Mouse (Mus musculus): Measurements from ENCODE around the gene Srms. TPM values are rescaled to one million over a fixed set of nuclear protein-coding genes. Genes with fewer than 3 reads are reported as not detected.

Srms gene
- polyA plus RNA-seq, 1 experiment from 2014 or later = 0.29 TPM

- Histone ChIP-seq H3K4me2 (no peak overlapping the region), H3K27me3 (no peaks in the 10 kb centered on the region), H3K36me3 (0 out of 2 replicates have a peak, but pooled peaks cover 6% of the 10 kb centered on the region), H3K9ac (no peak overlapping the region), H3K27ac (no peak overlapping the region), H3K4me3 (no peak overlapping the region), H3K9me3 (no peaks in the 10 kb centered on the region), H3K4me1 (peaks cover 9% of the 10 kb centered on the region)
- ATAC-seq (ENCODE audit: borderline replicate concordance, extremely low read depth, low FRiP score, low TSS enrichment) = no peak
- WGBS = 71% methylated on average over 10 of the region's 10 CpGs
These were observed 25.2 kb upstream of the Srms start for GRCm38 (mm10) chr2:181238091-181238610.

GRCm38 (mm10) chr2:181237251-181238014 is 24.4 kb upstream of the Srms start:
- Histone ChIP-seq H3K4me1 (peaks cover 8% of the 10 kb centered on the region), H3K4me2 (no peak overlapping the region)
- WGBS = 85% methylated on average over 17 of the region's 17 CpGs

GRCm38 (mm10) chr2:181235681-181236566 is 22.9 kb upstream of the Srms start:
- no peak overlapping the region for H3K4me3 ChIP-seq
- H3K27ac ChIP-seq = no peak overlapping the region
- H3K4me2 ChIP-seq = no peak overlapping the region
- no peak for ATAC-seq (ENCODE audit: borderline replicate concordance, extremely low read depth, low FRiP score, low TSS enrichment)
- no peaks in the 10 kb centered on the region for H3K4me1 ChIP-seq
- no peak overlapping the region for H3K9ac ChIP-seq
- 71% methylated on average over 23 of the region's 23 CpGs for WGBS
- H3K9me3 ChIP-seq = no peaks in the 10 kb centered on the region
- H3K36me3 ChIP-seq = 0 out of 2 replicates have a peak, but pooled peaks cover 7% of the 10 kb centered on the region
- no peaks in the 10 kb centered on the region for H3K27me3 ChIP-seq

More at GRCm38 (mm10) chr2:181237251-181238014, 24.4 kb upstream of the Srms start:
- H3K27ac ChIP-seq = no peak overlapping the region
- no peaks in the 10 kb centered on the region for H3K27me3 ChIP-seq
- no peaks in the 10 kb centered on the region for H3K9me3 ChIP-seq
- H3K36me3 ChIP-seq = 0 out of 2 replicates have a peak, but pooled peaks cover 6% of the 10 kb centered on the region
- H3K9ac ChIP-seq = no peak overlapping the region
- no peak for ATAC-seq (ENCODE audit: borderline replicate concordance, extremely low read depth, low FRiP score, low TSS enrichment)
- H3K4me3 ChIP-seq = no peak overlapping the region

GRCm38 (mm10) chr2:181234680-181235079 is 21.7 kb upstream of the Srms start:
- peaks cover 15% of the 10 kb centered on the region; the same call in 1 of the 2 replicates for H3K36me3 ChIP-seq
- WGBS = 92% methylated on average over 11 of the region's 11 CpGs

GRCm38 (mm10) chr2:181233443-181233842 is 20.5 kb upstream of the Srms start:
- Histone ChIP-seq H3K27ac (no peak overlapping the region), H3K36me3 (peaks cover 19% of the 10 kb centered on the region; the same call in 1 of the 2 replicates), H3K9me3 (no peaks in the 10 kb centered on the region), H3K4me1 (no peaks in the 10 kb centered on the region), H3K4me2 (no peak overlapping the region), H3K4me3 (no peak overlapping the region), H3K9ac (no peak overlapping the region), H3K27me3 (no peaks in the 10 kb centered on the region)
- WGBS = 85% methylated on average over 15 of the region's 15 CpGs
- ATAC-seq (ENCODE audit: borderline replicate concordance, extremely low read depth, low FRiP score, low TSS enrichment) = no peak

More at GRCm38 (mm10) chr2:181234680-181235079, 21.7 kb upstream of the Srms start:
- H3K27ac ChIP-seq = no peak overlapping the region
- H3K4me2 ChIP-seq = no peak overlapping the region
- H3K4me1 ChIP-seq = no peaks in the 10 kb centered on the region
- H3K27me3 ChIP-seq = no peaks in the 10 kb centered on the region
- H3K4me3 ChIP-seq = no peak overlapping the region
- no peaks in the 10 kb centered on the region for H3K9me3 ChIP-seq
- ATAC-seq (ENCODE audit: borderline replicate concordance, extremely low read depth, low FRiP score, low TSS enrichment) = no peak
- H3K9ac ChIP-seq = no peak overlapping the region

- no peaks in the 10 kb centered on the region for H3K9me3 ChIP-seq
- ATAC-seq (ENCODE audit: borderline replicate concordance, extremely low read depth, low FRiP score, low TSS enrichment) = no peak
These were observed 18.2 kb upstream of the Srms start for GRCm38 (mm10) chr2:181231171-181231570.

GRCm38 (mm10) chr2:181228335-181228734 is 15.3 kb upstream of the Srms start:
- 62% methylated on average over 1 of the region's 1 CpGs for WGBS
- H3K36me3 ChIP-seq = peaks cover 15% of the 10 kb centered on the region; the same call in 1 of the 2 replicates
- H3K27me3 ChIP-seq = no peaks in the 10 kb centered on the region
- H3K9ac ChIP-seq = no peak overlapping the region
- peak overlapping the region; percentile 16 for H3K27ac ChIP-seq
- H3K9me3 ChIP-seq = no peaks in the 10 kb centered on the region
- no peak for ATAC-seq (ENCODE audit: borderline replicate concordance, extremely low read depth, low FRiP score, low TSS enrichment)
- H3K4me2 ChIP-seq = no peak overlapping the region
- H3K4me1 ChIP-seq = peaks cover 5% of the 10 kb centered on the region; the same call in 1 of the 2 replicates
- no peak overlapping the region for H3K4me3 ChIP-seq

More at GRCm38 (mm10) chr2:181231171-181231570, 18.2 kb upstream of the Srms start:
- H3K36me3 ChIP-seq = peaks cover 17% of the 10 kb centered on the region; the same call in 1 of the 2 replicates
- no peak overlapping the region for H3K9ac ChIP-seq
- H3K4me1 ChIP-seq = peaks cover 5% of the 10 kb centered on the region; the same call in 1 of the 2 replicates
- H3K27me3 ChIP-seq = no peaks in the 10 kb centered on the region
- H3K27ac ChIP-seq = no peak overlapping the region
- H3K4me3 ChIP-seq = no peak overlapping the region
- no peak overlapping the region for H3K4me2 ChIP-seq
- WGBS = 75% methylated on average over 19 of the region's 20 CpGs

- Histone ChIP-seq H3K4me3 (no peak overlapping the region), H3K36me3 (peaks cover 12% of the 10 kb centered on the region; the same call in 1 of the 2 replicates), H3K4me2 (no peak overlapping the region), H3K4me1 (peaks cover 5% of the 10 kb centered on the region; the same call in 1 of the 2 replicates), H3K27ac (no peak overlapping the region), H3K9me3 (no peaks in the 10 kb centered on the region), H3K9ac (no peak overlapping the region), H3K27me3 (no peaks in the 10 kb centered on the region)
- ATAC-seq (ENCODE audit: borderline replicate concordance, extremely low read depth, low FRiP score, low TSS enrichment) = no peak
- WGBS = 75% methylated on average over 3 of the region's 3 CpGs
These were observed 14.1 kb upstream of the Srms start for GRCm38 (mm10) chr2:181227122-181227521.

GRCm38 (mm10) chr2:181224994-181225393 is 12.0 kb upstream of the Srms start:
- no peak overlapping the region for H3K4me3 ChIP-seq
- H3K4me2 ChIP-seq = no peak overlapping the region
- no peak overlapping the region for H3K9ac ChIP-seq
- no peak overlapping the region for H3K27ac ChIP-seq
- no peaks in the 10 kb centered on the region for H3K9me3 ChIP-seq
- ATAC-seq (ENCODE audit: borderline replicate concordance, extremely low read depth, low FRiP score, low TSS enrichment) = no peak
- peaks cover 7% of the 10 kb centered on the region; the same call in 1 of the 2 replicates for H3K36me3 ChIP-seq
- no peaks in the 10 kb centered on the region for H3K27me3 ChIP-seq
- WGBS = 83% methylated on average over 2 of the region's 2 CpGs
- peaks cover 12% of the 10 kb centered on the region for H3K4me1 ChIP-seq

- peak overlapping the region; percentile 59 for H3K4me2 ChIP-seq
- no peak for ATAC-seq (ENCODE audit: borderline replicate concordance, extremely low read depth, low FRiP score, low TSS enrichment)
- peaks cover 21% of the 10 kb centered on the region for H3K4me1 ChIP-seq
- H3K4me3 ChIP-seq = peak overlapping the region; percentile 29
- no peaks in the 10 kb centered on the region for H3K27me3 ChIP-seq
- H3K9me3 ChIP-seq = no peaks in the 10 kb centered on the region
- peak overlapping the region; percentile 94 for H3K27ac ChIP-seq
- H3K36me3 ChIP-seq = no peaks in the 10 kb centered on the region
- no peak overlapping the region for H3K9ac ChIP-seq
- WGBS = 27% methylated on average over 2 of the region's 2 CpGs
These were observed 7.4 kb upstream of the Srms start for GRCm38 (mm10) chr2:181220361-181220760.

- 3% methylated on average over 25 of the region's 25 CpGs for WGBS
- H3K27me3 ChIP-seq = no peaks in the 10 kb centered on the region; the same call in 1 of the 2 replicates
- peak; percentile 96 for ATAC-seq (ENCODE audit: borderline replicate concordance, extremely low read depth, low FRiP score, low TSS enrichment)
- H3K27ac ChIP-seq = peak within 1 kb of the TSS; percentile 94
- peak within 1 kb of the TSS; percentile 29 for H3K4me3 ChIP-seq
- peaks cover 21% of the 10 kb centered on the region for H3K4me1 ChIP-seq
- H3K9me3 ChIP-seq = no peaks in the 10 kb centered on the region
- no peak within 1 kb of the TSS for H3K9ac ChIP-seq
- no peaks in the 10 kb centered on the region for H3K36me3 ChIP-seq
- H3K4me2 ChIP-seq = peak within 1 kb of the TSS; percentile 59
These were observed 6.7 kb upstream of the Srms start, which contains the start of gene Fndc11 for GRCm38 (mm10) chr2:181219538-181220216. Gene Fndc11 (plus strand): TSS chr2:181220013.

Measured in lung, embryonic 15.5 days (tissue).